8 mouse cellular contexts compared by ENCODE assay signal in genomic region chr10:84438049-84438422, GRCm38 (mm10). TPM values are rescaled to one million over a fixed set of nuclear protein-coding genes. Genes with fewer than 3 reads are reported as not detected.
A peak's percentile ranks its signal among the peaks of the same experiment; 100 is the strongest.
DNase-seq lines count a peak whose midpoint lies in the region; ATAC-seq lines count a peak whose summit lies in the region.

No protein-coding gene starts in this region.

- DNase-seq in MN1 (ENCODE audit: low spot score): peak; percentile 93
- DNase-seq in cerebellum, adult 9-10 months: peak; percentile 100
- peak; percentile 94 to 99 for DNase-seq in frontal cortex, postnatal 14 days (ENCODE audit: low spot score in 2 of 2)
- peak; percentile 99 to 100 for DNase-seq in layer of hippocampus, postnatal 14 days (ENCODE audit: low spot score in 2 of 2)
- peak; percentile 99 for DNase-seq in lung, postnatal 14 days
- peak; percentile 73 for DNase-seq in retina, adult 2 months (ENCODE audit: low read depth, low spot score)
- peak; percentile 91 for DNase-seq in thymus, postnatal 25 days

- H3K4me2 ChIP-seq in hindbrain, embryonic 13.5 days: peak overlapping the region; percentile 93

- ATAC-seq in hindbrain, embryonic 13.5 days (ENCODE audit: low FRiP score): peak; percentile 70

- H3K27ac ChIP-seq in hindbrain, embryonic 13.5 days: peak overlapping the region; percentile 99

- H3K9ac ChIP-seq in hindbrain, embryonic 13.5 days: peak overlapping the region; percentile 100

- H3K4me1 ChIP-seq in hindbrain, embryonic 13.5 days (replicated peaks): peaks cover 73% of the 10 kb centered on the region

- no peaks in the 10 kb centered on the region for H3K27me3 ChIP-seq in hindbrain, embryonic 13.5 days

- no peaks in the 10 kb centered on the region for H3K9me3 ChIP-seq in hindbrain, embryonic 13.5 days

- peak overlapping the region; percentile 90 for H3K4me3 ChIP-seq in hindbrain, embryonic 13.5 days

- peaks cover 13% of the 10 kb centered on the region for H3K36me3 ChIP-seq in hindbrain, embryonic 13.5 days

- WGBS in hindbrain, embryonic 13.5 days: 0% methylated on average over 7 of the region's 7 CpGs

RNA-seq across cellular contexts. Expression of gene Nuak1, which starts 2.4 kb away (rescaled TPM):
- polyA plus RNA-seq in hindbrain, embryonic 13.5 days (2015; fragmentation: Nextera tagmentation; extraction: Ambion mirVana): 4.6 and 4.8 TPM in 2 replicates
- total RNA-seq in layer of hippocampus, postnatal 14 days (2021): 10 to 100 TPM; 47.6 to 50.2 TPM

Comparison
In these comparisons a context has a peak if more than half of its experiments do, and no peak if none do; other contexts are left out.
1. Peak in every context shown above with its lines: DNase-seq, ATAC-seq, H3K4me3 ChIP-seq and H3K27ac ChIP-seq.